Mouse (Mus musculus) spleen, adult 2 months (tissue): ENCODE data around the gene Adgrf5.

Experiments used
- CTCF ChIP-seq: fragments of 200-500 bp; IDR thresholded peaks from 2 replicates; pipeline ENCODE4 v1.5.1; 2011; ENCODE audit warnings: mild to moderate bottlenecking, inconsistent platforms; ENCODE audit not compliant: insufficient read depth, insufficient read length, insufficient replicate concordance; ENCODE audit errors: extremely low read depth
- POLR2A ChIP-seq: fragments of 200-500 bp; IDR thresholded peaks from 2 replicates; pipeline ENCODE4 v1.6.1; 2011; ENCODE audit warnings: low read depth, low read length, inconsistent platforms

DNA sequence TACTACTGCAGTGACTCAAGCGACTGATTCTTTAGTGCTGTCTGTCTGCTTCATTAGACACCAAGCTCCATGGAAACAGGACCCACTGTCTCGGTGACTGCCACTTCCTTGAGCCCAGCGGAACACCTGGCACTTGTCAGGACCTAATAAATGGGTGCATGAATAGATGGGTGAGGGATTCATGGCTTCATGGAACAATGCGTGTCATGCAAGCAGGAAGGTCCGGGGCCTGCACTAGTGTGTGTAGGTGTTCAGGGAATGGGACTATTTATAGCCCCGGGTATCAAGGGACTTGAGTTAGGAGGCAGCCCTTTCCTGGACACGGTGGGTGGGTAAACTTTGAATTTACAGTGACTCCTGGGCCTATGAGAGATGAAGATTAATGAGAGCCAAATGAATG lies 38.4 kb downstream of the Adgrf5 start:
- TF ChIP-seq CTCF (no peak), POLR2A (no peak)
